Mouse (Mus musculus): ENCODE measurements around the gene Gm10681.
"Not testable (repeated sequence)": the region's sequence is repeated elsewhere in the genome, so short reads cannot be mapped to it uniquely, and the experiment has no call there.

DNA sequence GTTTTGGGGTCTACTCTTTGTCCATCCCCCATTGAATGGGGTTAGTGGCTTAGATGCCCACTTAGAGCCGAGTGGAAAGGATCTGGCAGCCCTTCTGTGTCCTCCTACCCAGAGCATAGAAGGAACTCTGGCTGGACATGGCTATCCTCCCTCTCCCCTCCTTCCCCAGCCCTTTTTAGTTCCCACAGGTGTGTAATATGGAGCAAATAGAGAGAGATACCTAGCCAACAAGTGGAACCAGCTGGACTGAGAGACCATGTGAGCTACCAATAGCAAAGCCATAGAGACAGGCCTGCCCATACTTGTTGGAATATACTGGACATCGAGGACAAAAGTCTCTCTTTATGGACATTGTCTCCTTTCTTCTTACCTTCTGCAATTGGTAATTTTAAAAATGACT is 20.9 kb downstream of the Gm10681 start:
- not testable (repeated sequence) for TF ChIP-seq GATA1 (IDR thresholded peaks at IDR 0.05; ENCODE audit: borderline replicate concordance, low read length); FLI1 (IDR thresholded peaks at IDR 0.05; ENCODE audit: low read length)
